Mouse (Mus musculus) B cell, adult 67 days (primary cell): ENCODE results near the gene Ferd3l. TPM values are rescaled to one million over a fixed set of nuclear protein-coding genes. Genes with fewer than 3 reads are reported as not detected.

Source experiments
- total RNA-seq, 2 experiments: library from RNA; stranded (reverse); gene quantifications; 4 replicates each; pipeline ENCODE4 v1.2.4; 2023

The Ferd3l gene
- total RNA-seq: not detected

DNA sequence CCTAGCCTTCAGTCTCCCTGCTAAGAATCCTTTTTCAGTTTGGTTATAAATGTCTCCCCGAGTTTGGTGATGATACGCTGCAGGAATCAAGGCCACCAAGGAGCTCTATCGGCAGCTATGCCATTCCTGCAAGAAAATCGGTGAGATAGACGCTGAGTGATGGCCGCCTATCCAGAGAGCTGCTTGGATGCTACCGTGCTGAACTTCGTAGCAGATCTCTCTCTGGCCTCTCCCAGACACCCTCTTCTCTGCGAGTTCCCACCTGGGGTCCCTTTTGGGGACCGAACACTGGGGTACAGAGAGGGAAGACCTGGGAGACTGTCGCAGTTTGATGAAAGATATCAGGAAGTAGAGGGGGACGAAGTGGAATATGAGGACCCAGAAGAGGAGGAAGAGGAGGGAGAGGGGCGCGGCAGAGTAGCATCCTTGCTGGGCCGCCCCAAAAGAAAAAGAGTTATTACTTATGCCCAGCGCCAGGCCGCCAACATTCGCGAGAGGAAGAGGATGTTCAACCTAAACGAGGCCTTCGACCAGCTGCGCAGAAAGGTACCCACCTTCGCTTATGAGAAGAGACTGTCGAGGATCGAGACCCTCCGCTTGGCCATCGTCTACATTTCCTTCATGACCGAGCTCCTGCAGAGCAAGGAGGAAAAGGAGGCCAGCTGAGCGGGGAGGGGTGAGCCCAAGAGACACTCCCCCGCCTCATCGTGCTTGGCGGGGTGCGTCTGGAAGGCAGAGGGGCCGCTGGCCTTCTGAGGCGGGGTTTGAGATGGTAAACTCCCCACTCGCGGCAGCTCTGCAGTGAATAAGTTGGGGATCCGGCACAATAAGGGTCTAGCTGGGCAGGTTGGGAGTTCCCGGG lies at the start of gene Ferd3l:
Gene Ferd3l, plus strand, starts transcription at position 95 of the 862 bp plus-strand sequence.

DNA sequence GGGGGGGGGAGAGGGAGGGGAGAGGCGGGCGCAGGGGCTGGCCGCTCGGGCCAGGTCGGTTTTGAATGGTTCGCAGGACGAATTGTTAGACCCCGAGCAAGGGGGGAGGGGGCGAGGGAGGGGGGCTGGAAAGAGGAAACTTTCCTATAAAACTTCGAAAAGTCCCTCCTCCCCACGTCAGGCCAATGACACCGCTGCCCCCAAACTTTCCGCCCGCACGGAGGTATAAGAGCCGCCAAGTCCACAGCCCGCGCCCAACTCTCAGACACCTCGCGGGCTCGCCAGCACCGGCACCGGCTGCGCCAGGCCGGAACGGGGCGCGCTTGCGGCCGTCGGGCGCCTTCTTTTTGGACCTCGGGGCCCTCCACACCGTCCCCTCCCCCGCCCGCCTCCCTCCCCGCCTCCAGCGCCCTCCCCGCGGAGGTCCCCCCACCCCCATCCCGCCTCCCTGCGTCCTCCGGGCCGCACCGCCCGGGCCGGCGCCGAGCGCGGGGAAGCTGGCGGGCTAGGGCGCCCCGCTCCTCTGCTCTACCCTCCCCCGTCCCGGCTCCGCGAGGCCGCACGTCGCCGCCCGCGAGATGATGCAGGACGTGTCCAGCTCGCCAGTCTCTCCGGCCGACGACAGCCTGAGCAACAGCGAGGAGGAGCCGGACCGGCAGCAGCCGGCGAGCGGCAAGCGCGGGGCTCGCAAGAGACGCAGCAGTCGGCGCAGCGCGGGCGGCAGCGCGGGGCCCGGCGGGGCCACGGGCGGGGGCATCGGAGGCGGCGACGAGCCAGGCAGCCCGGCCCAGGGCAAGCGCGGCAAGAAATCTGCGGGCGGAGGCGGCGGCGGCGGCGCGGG lies 29.4 kb downstream of the Ferd3l start, which contains the start of gene Twist1:
Gene Twist1, plus strand, starts transcription at position 272 of the 841 bp plus-strand sequence.

Other genes starting within 250 kb of the Ferd3l start
- not detected for gene Twist1, start 29.2 kb downstream of the Ferd3l start, total RNA-seq